Mouse (Mus musculus) hindbrain, embryonic 11.5 days (tissue): ENCODE data around the gene Efna3. TPM values are rescaled to one million over a fixed set of nuclear protein-coding genes. Genes with fewer than 3 reads are reported as not detected.

ENCODE experiments used
- ATAC-seq: fragments of 200-750 bp; cut with Nextera tagmentation; 2 replicates; pipeline ENCODE4 v1.8.0; 2017; ENCODE audit warnings: mild to moderate bottlenecking, moderate TSS enrichment, moderate library complexity; ENCODE audit not compliant: low FRiP score
- DNase-seq: peaks from one replicate; pipeline ENCODE4 v3.0.0-alpha.2; 2015; ENCODE audit warnings: low spot score
- H3K27ac ChIP-seq: fragments of 300-500 bp; sonication (generic); 2 replicates; pipeline ENCODE4 v1.5.1; 2014; ENCODE audit warnings: mild to moderate bottlenecking, low read depth, low read length
- H3K27me3 ChIP-seq: fragments of 300-500 bp; sonication (generic); 2 replicates; pipeline ENCODE4 v1.6.1; 2014; ENCODE audit warnings: mild to moderate bottlenecking, low read length, moderate library complexity, mixed read lengths; ENCODE audit not compliant: control insufficient read depth, insufficient read depth
- H3K36me3 ChIP-seq: fragments of 300-500 bp; sonication (generic); 2 replicates; pipeline ENCODE4 v1.6.1; 2014; ENCODE audit warnings: mild to moderate bottlenecking, low read length, moderate library complexity, mixed read lengths; ENCODE audit not compliant: control insufficient read depth, insufficient read depth
- H3K4me1 ChIP-seq: fragments of 300-500 bp; sonication (generic); replicated peaks from 2 replicates; pipeline ENCODE4 v1.6.1; 2014; ENCODE audit warnings: low read length, mixed read lengths; ENCODE audit not compliant: control insufficient read depth, insufficient read depth
- H3K4me2 ChIP-seq: fragments of 300-500 bp; sonication (generic); replicated peaks from 2 replicates; pipeline ENCODE4 v1.6.1; 2014; ENCODE audit warnings: mild to moderate bottlenecking, low read depth, low read length
- H3K4me3 ChIP-seq: fragments of 300-500 bp; sonication (generic); 2 replicates; pipeline ENCODE4 v1.5.1; 2014; ENCODE audit warnings: low read depth, low read length
- H3K9ac ChIP-seq: fragments of 300-500 bp; sonication (generic); 2 replicates; pipeline ENCODE4 v1.6.1; 2014; ENCODE audit warnings: low read depth, low read length
- H3K9me3 ChIP-seq: fragments of 300-500 bp; sonication (generic); 2 replicates; pipeline ENCODE4 v1.6.1; 2016; ENCODE audit warnings: low read length; ENCODE audit not compliant: control insufficient read depth
- WGBS: fragments of 180-500 bp; shearing (Covaris S2); extraction: QIAGEN DNeasy Blood & Tissue Kit; methylation state at CpG from one replicate; pipeline ENCODE4 v1.1.7; 2014; 5-methylcytosine and 5-hydroxymethylcytosine counted together
- polyA plus RNA-seq: library from polyadenylated mRNA; unstranded; fragments of >200 nt; fragmentation: Nextera tagmentation; extraction: Ambion mirVana; gene quantifications from 2 replicates; pipeline ENCODE4 v1.2.1, GENCODE M21; 2014

Gene Efna3
- polyA plus RNA-seq, 1 experiment from 2014 or later = 13.8 TPM

GRCm38 (mm10) chr3:89270891-89271290 is 51.9 kb downstream of the Efna3 start:
- Histone ChIP-seq H3K36me3 (no peaks in the 10 kb centered on the region), H3K27ac (no peak overlapping the region), H3K9ac (peak overlapping the region; percentile 90), H3K4me2 (peak overlapping the region; percentile 86), H3K9me3 (no peaks in the 10 kb centered on the region), H3K4me3 (no peak overlapping the region), H3K4me1 (0 out of 2 replicates have a peak, but pooled peaks cover 6% of the 10 kb centered on the region), H3K27me3 (no peaks in the 10 kb centered on the region)
- ATAC-seq (no peak), DNase-seq (no peak)
- 72% methylated on average over 6 of the region's 6 CpGs for WGBS

DNA sequence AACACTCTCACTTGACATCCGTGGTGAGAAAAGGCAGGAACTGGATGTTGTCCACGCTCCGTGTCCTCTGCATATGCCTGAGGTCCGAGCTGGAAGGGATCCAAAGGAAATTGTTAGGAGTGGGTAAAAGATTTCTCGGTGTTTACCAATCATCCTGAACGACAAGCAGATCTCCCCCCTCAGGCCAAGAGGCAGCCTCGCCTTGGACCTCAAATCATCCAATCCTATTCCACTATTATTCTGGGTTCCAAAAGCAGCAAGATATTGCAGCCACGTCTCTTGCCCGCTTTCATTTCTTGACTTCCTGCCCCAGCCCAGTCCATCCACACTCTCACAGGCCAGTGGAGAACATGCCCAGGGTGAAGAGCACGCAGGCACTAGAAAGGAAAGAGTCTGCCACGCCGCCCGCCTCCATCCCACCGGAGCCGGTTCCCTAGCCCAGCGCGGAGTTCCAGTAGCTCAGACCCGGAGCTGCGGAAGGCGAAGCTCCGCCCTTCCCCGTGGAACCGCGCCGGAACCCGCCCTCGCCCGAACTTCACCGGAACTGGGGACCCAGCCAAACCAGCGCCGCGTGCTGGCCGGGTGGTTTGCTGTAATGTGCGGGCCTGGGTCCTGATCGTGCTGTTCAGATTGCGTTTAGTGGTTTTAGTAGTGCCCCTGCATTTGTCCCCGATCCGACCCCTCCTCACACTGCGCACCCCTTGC is 52.6 kb downstream of the Efna3 start, which contains the start of gene Slc50a1:
Gene Slc50a1 (minus strand): TSS at position 520 of the 705 bp plus-strand sequence.
- DNase-seq (peak; percentile 72), ATAC-seq (peak; percentile 64; the same call in 1 of the 2 replicates)
- Histone ChIP-seq H3K9ac (peak within 1 kb of the TSS; percentile 90), H3K4me2 (peak within 1 kb of the TSS; percentile 86), H3K27ac (peak within 1 kb of the TSS; percentile 47; the same call in 1 of the 2 replicates), H3K27me3 (no peaks in the 10 kb centered on the region), H3K9me3 (no peaks in the 10 kb centered on the region), H3K36me3 (no peaks in the 10 kb centered on the region), H3K4me1 (0 out of 2 replicates have a peak, but pooled peaks cover 6% of the 10 kb centered on the region), H3K4me3 (peak within 1 kb of the TSS; percentile 49)
- WGBS = 4% methylated on average over 39 of the region's 39 CpGs

GRCm38 (mm10) chr3:89268916-89269315 is 53.8 kb downstream of the Efna3 start:
- Histone ChIP-seq H3K36me3 (no peaks in the 10 kb centered on the region), H3K9ac (no peak overlapping the region), H3K4me2 (no peak overlapping the region), H3K4me1 (0 out of 2 replicates have a peak, but pooled peaks cover 6% of the 10 kb centered on the region), H3K9me3 (no peaks in the 10 kb centered on the region), H3K27me3 (no peaks in the 10 kb centered on the region), H3K27ac (no peak overlapping the region), H3K4me3 (no peak overlapping the region)
- 52% methylated on average over 8 of the region's 8 CpGs for WGBS
- no peak for DNase-seq
- ATAC-seq = no peak

GRCm38 (mm10) chr3:89266439-89266893 is 56.3 kb downstream of the Efna3 start:
- peak; percentile 85 for ATAC-seq
- H3K36me3 ChIP-seq = no peaks in the 10 kb centered on the region
- no peaks in the 10 kb centered on the region for H3K27me3 ChIP-seq
- H3K9ac ChIP-seq = peak overlapping the region; percentile 87
- no peaks in the 10 kb centered on the region for H3K9me3 ChIP-seq
- peak overlapping the region; percentile 48; the same call in 1 of the 2 replicates for H3K27ac ChIP-seq
- H3K4me1 ChIP-seq = 0 out of 2 replicates have a peak, but pooled peaks cover 6% of the 10 kb centered on the region
- peak overlapping the region; percentile 91 for H3K4me2 ChIP-seq
- under 1% methylated on average over 20 of the region's 20 CpGs for WGBS
- H3K4me3 ChIP-seq = peak overlapping the region; percentile 70
- peak; percentile 89 for DNase-seq

Other genes with a start within 250 kb of the Efna3 start
- gene Rusc1, start 229.7 kb downstream of the Efna3 start, polyA plus RNA-seq = 28.7 and 35.4 TPM in 2 replicates
- gene Gm43738, start 221.9 kb downstream of the Efna3 start, polyA plus RNA-seq = 0.08 TPM in 1 of 2 replicates, not detected in the other
- 390 and 392 TPM in 2 replicates for gene Fdps, start 221.0 kb downstream of the Efna3 start, polyA plus RNA-seq
- 1.6 and 2.0 TPM in 2 replicates for gene Pklr, start 186.8 kb downstream of the Efna3 start, polyA plus RNA-seq
- gene Hcn3, start 162.8 kb downstream of the Efna3 start, polyA plus RNA-seq = 3.6 and 4.5 TPM in 2 replicates
- gene Clk2, start 158.2 kb downstream of the Efna3 start, polyA plus RNA-seq = 27.6 and 30.6 TPM in 2 replicates
- 85.9 and 90.4 TPM in 2 replicates for gene Scamp3, start 145.5 kb downstream of the Efna3 start, polyA plus RNA-seq
- gene Fam189b, start 139.8 kb downstream of the Efna3 start, polyA plus RNA-seq = 18.5 and 19.8 TPM in 2 replicates
- gene Gba, start 120.0 kb downstream of the Efna3 start, polyA plus RNA-seq = 43.7 and 47.3 TPM in 2 replicates
- 40.9 and 44.5 TPM in 2 replicates for gene Thbs3, start 107.8 kb downstream of the Efna3 start, polyA plus RNA-seq
- gene Mtx1, start 95.9 kb downstream of the Efna3 start, polyA plus RNA-seq = 180 and 181 TPM in 2 replicates
- gene Muc1, start 93.9 kb downstream of the Efna3 start, polyA plus RNA-seq = 1.4 and 2.1 TPM in 2 replicates
- 276 and 289 TPM in 2 replicates for gene Krtcap2, start 77.0 kb downstream of the Efna3 start, polyA plus RNA-seq
- 9.5 and 9.7 TPM in 2 replicates for gene Trim46, start 76.7 kb downstream of the Efna3 start, polyA plus RNA-seq
- 75.7 and 82.9 TPM in 2 replicates for gene Dpm3, start 63.6 kb downstream of the Efna3 start, polyA plus RNA-seq
- 35.9 and 37.5 TPM in 2 replicates for gene Slc50a1, start 52.4 kb downstream of the Efna3 start, polyA plus RNA-seq
- 14.0 and 16.4 TPM in 2 replicates for gene Efna1, start 41.8 kb downstream of the Efna3 start, polyA plus RNA-seq
- 18.9 and 20.6 TPM in 2 replicates for gene Efna4, start 15.1 kb upstream of the Efna3 start, polyA plus RNA-seq
- 17.8 TPM in 2 replicates for gene Adam15, start 27.0 kb upstream of the Efna3 start, polyA plus RNA-seq
- gene Dcst2, start 39.0 kb upstream of the Efna3 start, polyA plus RNA-seq = 0.14 and 0.27 TPM in 2 replicates
- 0.28 and 0.63 TPM in 2 replicates for gene Dcst1, start 42.3 kb upstream of the Efna3 start, polyA plus RNA-seq
- gene Zbtb7b, start 71.8 kb upstream of the Efna3 start, polyA plus RNA-seq = 0.47 and 1.2 TPM in 2 replicates
- gene Lenep, start 79.8 kb upstream of the Efna3 start, polyA plus RNA-seq = 0.22 and 0.95 TPM in 2 replicates
- gene Flad1, start 88.9 kb upstream of the Efna3 start, polyA plus RNA-seq = 26.2 and 26.5 TPM in 2 replicates
- 411 and 414 TPM in 2 replicates for gene Cks1b, start 95.4 kb upstream of the Efna3 start, polyA plus RNA-seq
- 32.2 and 37.0 TPM in 2 replicates for gene Shc1, start 95.5 kb upstream of the Efna3 start, polyA plus RNA-seq
- 45.0 and 54.5 TPM in 2 replicates for gene Pygo2, start 107.2 kb upstream of the Efna3 start, polyA plus RNA-seq
- 8.6 and 10.7 TPM in 2 replicates for gene Pbxip1, start 113.7 kb upstream of the Efna3 start, polyA plus RNA-seq
- 72.2 and 79.6 TPM in 2 replicates for gene Pmvk, start 131.6 kb upstream of the Efna3 start, polyA plus RNA-seq
- 1.5 and 2.9 TPM in 2 replicates for gene Kcnn3, start 197.2 kb upstream of the Efna3 start, polyA plus RNA-seq